Mouse (Mus musculus): ENCODE data around the gene Chst10. TPM values are rescaled to one million over a fixed set of nuclear protein-coding genes. Genes with fewer than 3 reads are reported as not detected.

The Chst10 gene
- total RNA-seq, 4 experiments from 2014 or later: 0.16 to 0.72 (median 0.33) TPM

GRCm38 (mm10) chr1:38869398-38870195 is 28.4 kb downstream of the Chst10 start:
- no peak for DNase-seq (ENCODE audit: low spot score)

- DNase-seq (ENCODE audit: low spot score): no peak
Observed at GRCm38 (mm10) chr1:38866242-38866641, 31.7 kb downstream of the Chst10 start.

- no peak for DNase-seq (ENCODE audit: low spot score)
Observed at GRCm38 (mm10) chr1:38864341-38864740, 33.6 kb downstream of the Chst10 start.

GRCm38 (mm10) chr1:38862213-38862612 is 35.7 kb downstream of the Chst10 start:
- DNase-seq (ENCODE audit: low spot score): no peak

- DNase-seq (ENCODE audit: low spot score): no peak
Observed at GRCm38 (mm10) chr1:38860867-38861524, 37.0 kb downstream of the Chst10 start.

GRCm38 (mm10) chr1:38860207-38860606 is 37.8 kb downstream of the Chst10 start:
- DNase-seq (ENCODE audit: low spot score): no peak

GRCm38 (mm10) chr1:38856196-38856595 is 41.8 kb downstream of the Chst10 start:
- peak; percentile 13 for DNase-seq (ENCODE audit: low spot score)

GRCm38 (mm10) chr1:38852250-38852649 is 45.7 kb downstream of the Chst10 start:
- no peak for DNase-seq (ENCODE audit: low spot score)

GRCm38 (mm10) chr1:38850650-38851049 is 47.3 kb downstream of the Chst10 start:
- no peak for DNase-seq (ENCODE audit: low spot score)

- DNase-seq (ENCODE audit: low spot score): no peak
Observed at GRCm38 (mm10) chr1:38848451-38849289, 49.3 kb downstream of the Chst10 start.

- no peak for DNase-seq (ENCODE audit: low spot score)
Observed at GRCm38 (mm10) chr1:38847975-38848374, 50.0 kb downstream of the Chst10 start.

GRCm38 (mm10) chr1:38843275-38843674 is 54.7 kb downstream of the Chst10 start:
- DNase-seq (ENCODE audit: low spot score): no peak

- DNase-seq (ENCODE audit: low spot score): no peak
Observed at GRCm38 (mm10) chr1:38842861-38843260, 55.1 kb downstream of the Chst10 start.

GRCm38 (mm10) chr1:38839944-38840343 is 58.0 kb downstream of the Chst10 start:
- no peak for DNase-seq (ENCODE audit: low spot score)

GRCm38 (mm10) chr1:38836477-38836872 is 61.5 kb downstream of the Chst10 start, which contains the start of gene Lonrf2:
Gene Lonrf2, minus strand, starts transcription at chr1:38836711.
- DNase-seq (ENCODE audit: low spot score): no peak

- no peak for DNase-seq (ENCODE audit: low spot score)
Observed at GRCm38 (mm10) chr1:38835568-38836476, 62.1 kb downstream of the Chst10 start.

- DNase-seq (ENCODE audit: low spot score): no peak
Observed at GRCm38 (mm10) chr1:38834899-38835298, 63.1 kb downstream of the Chst10 start.

GRCm38 (mm10) chr1:38824926-38825325 is 73.0 kb downstream of the Chst10 start:
- no peak for DNase-seq (ENCODE audit: low spot score)

- DNase-seq (ENCODE audit: low spot score): no peak
Observed at GRCm38 (mm10) chr1:38823851-38824250, 74.1 kb downstream of the Chst10 start.

- no peak for DNase-seq (ENCODE audit: low spot score)
Observed at GRCm38 (mm10) chr1:38819691-38820090, 78.3 kb downstream of the Chst10 start.

GRCm38 (mm10) chr1:38817671-38818070 is 80.3 kb downstream of the Chst10 start:
- DNase-seq (ENCODE audit: low spot score): no peak
